Mouse (Mus musculus) c-Kit-positive CD71-negative TER-119-negative erythroid progenitor cells, embryonic 14.5 days (primary cell): ENCODE measurements at regions not wholly inside any gene's neighbourhood (a gene's known extent, or its start where the extent isn't known, plus 50 kb on each side); places are given as distances from the start of the nearest gene placed in this dataset.

Source experiments
- DNase-seq: peaks from one replicate; pipeline ENCODE4 v3.0.0-alpha.2; 2013; ENCODE audit warnings: low read depth

DNA sequence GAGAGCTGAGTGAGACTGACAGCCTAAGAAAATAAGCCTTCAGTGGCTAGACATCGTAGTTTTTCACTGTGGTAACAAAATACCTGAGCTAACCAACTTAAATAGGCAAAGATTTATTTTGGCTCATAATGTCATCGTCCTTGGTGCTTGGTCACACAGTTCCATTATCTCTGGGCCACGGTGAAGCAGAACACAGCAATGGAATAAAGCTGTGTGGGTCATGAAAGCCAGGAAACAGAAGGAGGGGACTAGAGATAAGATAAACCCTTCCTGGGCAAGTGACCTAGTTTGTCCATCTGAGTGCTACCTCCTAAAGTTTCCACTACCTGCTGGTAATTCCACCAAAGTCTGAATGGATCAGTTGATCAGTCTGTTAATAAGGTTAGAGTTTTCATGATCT, 134.8 kb upstream of the Gm5129 start:
- no peak for DNase-seq

DNA sequence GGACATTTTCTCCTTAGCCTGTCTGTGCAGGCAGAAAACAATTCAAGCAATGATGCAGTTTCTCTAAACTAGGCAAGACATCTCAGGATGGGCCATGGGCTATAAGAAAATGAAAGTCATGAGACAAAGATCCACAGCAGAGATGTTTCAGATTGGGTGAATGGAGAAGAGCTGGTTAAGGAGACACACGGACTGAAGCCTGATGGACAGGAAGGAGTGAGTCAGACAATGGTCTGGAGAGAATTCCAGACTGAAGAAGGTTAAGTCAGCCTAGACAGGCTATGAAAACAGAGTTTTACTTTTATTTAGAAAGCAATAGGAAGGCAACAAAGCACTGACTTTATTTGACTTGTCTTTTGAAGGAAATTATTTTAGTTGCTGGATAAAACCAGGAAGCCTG, 137.5 kb upstream of the Il6 start:
- DNase-seq: no peak

GRCm38 (mm10) chr5:29887267-29887841, 125.6 kb upstream of the Il6 start:
- DNase-seq: no peak

DNA sequence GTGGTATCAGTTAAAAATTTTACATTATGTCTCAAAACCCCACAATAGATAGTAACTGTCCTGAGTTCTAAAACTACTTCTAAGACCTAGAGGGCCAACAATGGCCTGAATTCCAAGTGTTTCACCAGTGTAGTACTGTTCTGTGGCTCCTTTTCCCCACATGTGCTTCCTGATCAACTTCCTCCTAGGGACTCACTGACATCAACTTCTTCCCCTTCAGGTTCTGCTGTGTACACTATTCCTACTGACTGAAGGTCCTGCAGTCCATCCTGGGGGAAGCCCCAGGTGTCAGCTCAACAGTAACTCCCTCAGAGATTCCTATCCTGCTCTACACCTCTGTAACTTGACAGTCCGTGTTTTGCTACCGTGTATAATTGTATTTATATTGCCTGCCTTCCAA, 120.6 kb upstream of the Il6 start:
- DNase-seq: no peak

DNA sequence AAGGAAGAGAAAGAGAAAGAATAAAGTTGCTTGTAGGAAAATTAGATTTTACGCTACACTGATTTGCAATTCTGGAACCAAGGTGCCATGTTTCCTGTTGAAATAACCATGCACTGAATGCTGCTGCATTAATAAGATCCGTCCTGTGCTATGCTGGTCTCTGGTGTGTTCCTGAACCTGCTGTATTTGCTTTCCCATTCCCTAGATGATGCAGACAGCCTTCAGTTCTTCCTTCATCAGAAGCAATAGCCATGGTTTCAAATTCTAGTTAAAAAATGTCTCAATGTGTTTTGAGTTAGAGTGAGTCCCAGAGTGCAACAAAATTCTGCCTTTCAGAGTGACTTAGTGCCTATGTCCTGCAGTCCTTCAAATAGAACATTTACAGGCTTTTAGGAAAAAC, 120.1 kb upstream of the Il6 start:
- DNase-seq: no peak

GRCm38 (mm10) chr5:29893829-29894228, 119.1 kb upstream of the Il6 start:
- DNase-seq: peak; percentile 51

- DNase-seq: no peak
Observed at GRCm38 (mm10) chr5:29894606-29895595, 118.0 kb upstream of the Il6 start.

GRCm38 (mm10) chr5:29897617-29898016, 115.3 kb upstream of the Il6 start:
- no peak for DNase-seq

GRCm38 (mm10) chr5:29901716-29902115, 111.2 kb upstream of the Il6 start:
- DNase-seq: no peak

- DNase-seq: no peak
Observed at GRCm38 (mm10) chr5:29920295-29920694, 92.6 kb upstream of the Il6 start.

DNA sequence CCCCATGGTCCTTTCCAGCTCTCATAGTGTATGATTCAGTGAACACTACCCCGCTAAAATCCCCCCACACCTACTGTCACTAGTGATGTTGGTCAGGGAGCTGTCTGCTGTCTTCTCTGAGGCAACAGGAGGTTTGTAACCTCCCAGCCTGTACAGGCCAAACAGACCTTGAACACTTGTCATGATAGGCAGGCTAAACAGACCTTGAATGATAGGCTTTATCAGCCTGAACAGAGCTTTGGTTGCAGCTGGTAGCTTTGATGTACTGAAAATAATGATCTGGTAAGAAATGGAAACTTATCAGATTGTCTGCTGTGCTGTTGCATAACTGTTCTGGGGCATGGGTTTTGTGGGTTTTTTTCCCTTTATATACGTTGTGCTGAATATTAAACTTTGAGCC, 87.4 kb upstream of the Il6 start:
- no peak for DNase-seq

GRCm38 (mm10) chr5:29927594-29927993, 85.3 kb upstream of the Il6 start:
- DNase-seq: no peak

GRCm38 (mm10) chr5:29929381-29929780, 83.5 kb upstream of the Il6 start:
- DNase-seq: no peak

- DNase-seq: no peak
Observed at GRCm38 (mm10) chr5:29947225-29947624, 65.7 kb upstream of the Il6 start.

GRCm38 (mm10) chr5:29948161-29948560, 64.8 kb upstream of the Il6 start:
- no peak for DNase-seq

DNA sequence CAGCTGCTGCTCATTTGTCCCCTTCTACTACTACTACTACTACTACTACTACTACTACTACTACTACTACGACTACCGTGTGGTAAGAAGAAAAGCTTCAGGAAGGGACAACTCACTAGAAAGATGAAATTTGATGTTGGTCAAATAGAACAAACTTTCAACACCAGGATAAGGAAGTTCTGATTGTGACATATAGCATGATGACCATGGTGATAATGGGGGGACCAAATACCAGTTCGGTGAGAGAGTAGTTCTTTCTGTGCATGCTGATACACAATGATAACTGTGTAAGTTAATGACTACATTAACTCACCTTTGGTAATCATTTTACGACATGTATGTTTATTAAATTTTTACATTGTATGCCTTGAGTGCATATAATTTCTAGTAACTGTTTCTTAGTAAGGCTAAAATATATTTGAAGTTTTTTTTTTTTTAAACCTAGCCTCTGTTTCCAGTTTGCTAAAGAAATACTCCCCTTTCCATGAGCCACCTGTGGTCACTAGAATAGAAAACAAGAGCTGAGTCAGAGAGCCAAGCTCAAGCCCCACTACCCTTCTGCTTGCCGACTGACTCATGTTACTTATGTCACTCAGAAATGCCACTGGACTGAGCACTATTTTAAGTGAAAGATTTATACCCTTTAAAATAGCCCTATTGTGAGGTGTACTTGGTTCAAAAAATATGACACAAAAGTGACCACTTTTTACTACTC, 62.3 kb upstream of the Il6 start:
- DNase-seq: no peak

DNA sequence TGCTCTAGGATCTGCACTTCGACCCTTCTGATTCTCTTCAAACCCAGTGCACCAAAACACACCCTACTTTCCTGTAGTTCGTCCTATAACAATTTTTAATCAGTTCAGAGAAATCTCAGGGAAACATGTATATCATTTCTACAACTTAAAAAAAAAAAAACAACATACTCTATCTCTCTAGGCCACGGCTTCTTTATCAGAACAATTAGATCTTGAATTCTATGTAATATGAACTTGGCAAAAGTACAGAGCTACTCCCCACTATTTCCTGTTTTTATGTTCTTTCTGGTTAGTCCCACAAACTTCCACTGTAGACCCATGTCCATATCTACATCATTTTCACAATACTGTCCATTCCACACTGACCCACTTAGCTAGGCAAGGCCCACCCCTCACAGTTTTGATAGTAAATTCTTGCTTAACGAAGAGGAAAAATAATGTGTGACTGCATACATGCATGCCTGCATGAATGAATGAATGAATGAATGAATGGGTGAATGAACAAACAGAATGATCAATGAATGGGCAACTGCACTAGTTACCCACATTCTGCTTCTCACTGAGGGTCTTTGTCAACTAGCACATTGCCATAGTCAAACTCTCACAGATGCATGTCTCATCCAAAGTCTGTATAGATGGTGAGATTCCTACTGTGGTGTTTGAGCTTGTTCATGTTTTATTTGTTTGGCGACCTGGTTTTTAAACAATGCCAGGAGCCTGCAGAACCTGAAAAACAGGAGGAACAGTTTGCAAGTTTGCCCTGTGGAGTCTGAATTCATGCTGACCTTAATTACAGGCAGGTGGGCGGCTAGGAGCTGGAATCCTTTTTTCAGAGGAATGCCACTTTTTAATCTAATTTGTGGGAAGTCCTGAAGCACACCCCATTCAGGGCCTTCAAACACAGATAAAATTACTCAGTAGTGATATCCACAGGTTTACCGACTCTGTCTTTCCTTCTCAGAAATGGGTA, 61.2 kb upstream of the Il6 start:
- no peak for DNase-seq
